Mouse (Mus musculus) A20 (cell line): ENCODE data around the gene Zmiz1.

Experiments used
- DNase-seq: peaks from one replicate; pipeline ENCODE4 v3.0.0-alpha.2; 2011; ENCODE audit warnings: low read depth, low spot score

Gene Zmiz1

GRCm38 (mm10) chr14:25588156-25588555 is 129.2 kb downstream of the Zmiz1 start:
- DNase-seq, result no peak

DNA sequence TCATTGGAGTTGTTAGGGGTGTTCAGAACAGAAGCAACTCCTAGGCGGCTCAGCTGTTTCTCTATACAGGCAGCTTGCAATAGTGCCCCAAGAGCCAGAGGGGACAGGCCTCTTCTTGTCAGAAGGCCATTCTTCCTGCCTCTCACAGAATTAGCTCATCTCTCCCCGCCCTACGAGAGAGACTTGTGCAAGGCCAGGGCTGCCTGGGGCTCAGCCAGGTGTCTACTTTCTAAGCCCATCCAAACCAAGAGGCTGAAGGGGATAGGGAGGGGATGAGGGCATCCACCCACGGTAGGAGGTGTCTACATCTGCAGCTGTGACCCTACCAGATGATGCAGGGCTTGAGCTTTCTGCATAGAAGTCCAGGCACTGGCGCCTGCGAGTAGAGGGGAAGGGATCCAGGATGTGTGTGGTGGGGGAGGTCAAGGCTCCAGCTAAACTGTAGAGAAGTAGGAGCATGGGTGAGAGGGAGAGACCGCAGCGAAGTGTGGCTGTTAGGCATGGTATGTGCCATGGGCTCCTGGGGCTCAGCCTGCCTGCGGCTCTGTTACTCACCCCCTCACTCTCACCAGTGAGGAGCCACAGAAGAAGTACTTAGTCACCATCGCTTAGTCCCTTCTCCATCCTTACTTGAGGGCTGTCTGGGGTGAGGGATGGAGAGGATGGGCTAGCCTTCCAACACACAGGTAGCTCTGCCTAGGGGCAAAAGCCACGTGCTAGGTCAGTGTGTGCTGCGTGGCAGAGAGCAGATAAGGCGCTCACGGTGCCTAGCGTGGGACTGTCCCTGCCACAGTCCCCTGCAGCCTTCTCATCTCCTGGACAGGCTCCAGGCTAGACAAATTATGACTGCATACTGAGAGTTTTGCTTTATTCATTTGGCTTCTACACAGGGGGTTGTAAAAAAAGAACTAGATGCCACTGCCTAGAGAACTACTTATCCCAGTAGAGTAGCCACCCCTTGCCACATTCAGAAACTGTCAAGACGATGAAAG is 130.3 kb downstream of the Zmiz1 start:
- no peak for DNase-seq

- no peak for DNase-seq
These were observed 132.0 kb downstream of the Zmiz1 start for GRCm38 (mm10) chr14:25591000-25591399.

GRCm38 (mm10) chr14:25591426-25591825 is 132.4 kb downstream of the Zmiz1 start:
- DNase-seq, result no peak

DNA sequence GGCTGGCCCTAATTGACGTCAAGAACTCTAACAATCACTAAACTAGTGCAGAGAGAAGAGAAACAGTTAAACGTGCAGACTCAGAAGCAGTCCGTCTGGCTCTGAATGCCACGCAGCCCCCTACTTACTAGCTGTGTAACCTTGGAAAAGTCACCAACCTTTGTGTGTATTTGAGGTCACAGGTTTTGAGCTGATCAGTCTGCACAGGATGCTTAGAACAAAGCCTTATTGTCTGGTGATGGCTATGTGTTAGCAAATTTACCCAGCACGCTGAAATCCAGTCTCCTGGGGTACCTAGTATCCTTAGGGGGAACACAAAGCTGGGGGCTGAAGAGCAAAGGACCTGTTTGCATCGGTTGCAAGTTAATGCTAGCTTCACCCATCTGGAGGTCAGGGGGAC is 133.5 kb downstream of the Zmiz1 start:
- no peak for DNase-seq

- peak; percentile 45 for DNase-seq
These were observed 134.9 kb downstream of the Zmiz1 start for GRCm38 (mm10) chr14:25593876-25594275.

DNA sequence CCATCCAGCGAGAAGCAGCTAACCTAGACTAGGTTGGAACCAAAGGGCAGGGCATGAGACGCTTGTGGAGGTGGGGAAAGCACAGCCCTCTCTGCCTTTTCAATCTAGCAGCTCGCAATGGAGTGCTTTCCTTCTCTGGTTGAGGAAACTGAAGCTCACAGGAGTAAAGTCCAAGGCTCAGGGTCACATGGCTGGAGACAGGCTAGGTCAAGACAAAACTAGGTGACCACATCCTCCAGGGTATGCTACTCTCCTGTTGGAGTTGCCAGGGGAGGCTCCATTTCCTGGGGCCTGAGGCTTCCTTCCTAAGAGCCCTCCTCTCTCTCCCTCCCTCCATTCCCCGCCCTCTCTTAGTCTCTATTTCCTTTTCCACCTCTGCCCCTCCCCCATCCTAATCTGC is 135.6 kb downstream of the Zmiz1 start:
- no peak for DNase-seq

GRCm38 (mm10) chr14:25598960-25599359 is 140.0 kb downstream of the Zmiz1 start:
- no peak for DNase-seq

GRCm38 (mm10) chr14:25599934-25600333 is 140.9 kb downstream of the Zmiz1 start:
- no peak for DNase-seq

DNA sequence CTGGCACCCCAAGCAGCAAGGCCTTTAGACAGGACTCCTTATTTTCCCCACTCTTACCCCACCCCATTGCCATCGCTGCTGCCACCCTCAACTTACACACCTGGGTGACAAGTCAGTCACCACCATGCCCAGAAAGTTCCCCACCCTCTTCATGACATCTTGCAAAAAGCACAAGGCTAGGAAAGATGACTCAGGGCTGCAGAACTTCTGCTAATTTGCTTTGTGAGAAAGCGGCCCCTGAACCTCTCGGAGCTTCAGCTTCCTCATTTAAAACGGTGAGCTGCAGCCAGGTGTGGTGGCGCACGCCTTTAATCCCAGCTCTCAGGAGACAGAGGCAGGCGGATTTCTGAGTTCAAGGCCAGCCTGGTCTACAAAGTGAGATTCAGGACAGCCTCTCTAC is 141.4 kb downstream of the Zmiz1 start:
- DNase-seq, result peak; percentile 82

- DNase-seq, result no peak
These were observed 142.0 kb downstream of the Zmiz1 start for GRCm38 (mm10) chr14:25600951-25601350.

- no peak for DNase-seq
These were observed 143.0 kb downstream of the Zmiz1 start for GRCm38 (mm10) chr14:25602018-25602417.

DNA sequence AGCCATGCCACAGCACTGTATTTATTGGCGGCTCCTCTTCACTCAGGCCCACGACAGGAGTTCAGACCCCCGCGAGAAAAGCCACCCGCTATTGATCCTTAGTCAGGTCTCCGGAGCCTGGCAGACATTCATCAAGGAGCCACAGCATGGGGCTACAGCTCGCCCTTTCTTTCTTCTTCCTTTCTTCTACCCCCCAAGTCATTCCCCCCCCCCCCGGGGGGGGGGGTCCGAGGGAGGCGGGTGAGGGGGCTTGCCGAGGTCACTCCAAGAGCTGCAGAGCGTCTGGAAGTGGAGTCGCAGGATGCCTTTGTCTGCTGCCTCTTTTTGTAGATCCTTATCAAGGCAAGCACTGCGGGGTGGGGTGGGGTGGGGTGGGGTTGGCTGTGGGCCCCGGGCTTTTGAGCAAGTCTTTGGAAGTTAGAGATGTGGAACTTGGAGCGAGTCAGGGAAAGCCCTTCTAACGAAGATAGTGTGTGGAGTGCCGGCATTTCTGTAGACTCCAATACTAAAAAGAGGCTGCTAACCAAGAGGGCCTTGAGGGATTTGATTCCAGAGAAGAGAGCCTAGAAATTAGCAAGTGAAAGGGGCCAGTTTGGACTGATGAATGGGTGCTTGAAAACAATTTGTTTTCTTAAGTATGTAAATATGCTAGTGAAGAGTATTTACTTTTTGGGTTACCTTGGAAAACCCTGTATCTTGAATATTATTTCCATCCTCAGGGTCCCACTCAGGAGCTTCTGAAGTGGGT is 145.6 kb downstream of the Zmiz1 start:
- no peak for DNase-seq

DNA sequence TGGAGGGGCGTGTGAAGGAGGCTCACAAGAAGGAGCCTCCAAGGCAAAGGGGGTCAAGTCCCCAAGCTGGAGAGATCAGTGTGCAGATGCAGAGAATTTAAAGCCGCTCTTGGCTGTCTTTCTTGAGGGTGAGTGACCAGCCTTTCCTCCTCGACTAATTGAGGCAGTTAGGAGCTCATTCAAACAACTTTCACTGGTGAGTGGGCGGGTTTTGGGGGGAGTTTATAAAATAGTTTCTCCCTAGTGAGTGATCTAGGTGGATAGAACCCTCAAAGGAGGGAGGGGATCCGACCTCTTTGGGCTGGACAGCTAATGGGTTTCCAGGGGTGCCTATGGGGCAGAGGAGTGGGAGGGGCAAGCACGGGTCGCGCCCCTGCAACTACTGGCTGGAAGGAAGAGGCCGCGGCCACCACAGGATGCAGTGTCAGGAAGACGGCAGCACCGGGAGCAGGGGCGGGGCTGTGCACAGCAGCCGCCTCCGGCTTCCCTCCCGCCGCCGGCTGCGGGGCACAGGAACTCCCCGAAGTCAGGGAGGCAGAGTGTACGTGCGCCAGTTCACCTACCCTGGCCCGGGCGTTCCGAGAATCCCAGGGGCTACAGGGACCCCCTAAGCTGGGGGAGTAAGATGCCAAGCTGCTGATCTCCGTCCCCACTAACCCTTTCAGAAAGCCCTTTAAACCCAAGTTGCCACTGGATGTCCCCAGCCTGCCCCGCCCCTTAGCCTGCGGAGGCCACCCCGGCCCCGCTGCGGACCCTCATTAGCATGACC is 147.6 kb downstream of the Zmiz1 start:
- peak; percentile 69 for DNase-seq

- DNase-seq, result peak; percentile 48
These were observed 148.4 kb downstream of the Zmiz1 start for GRCm38 (mm10) chr14:25607141-25607967.

DNA sequence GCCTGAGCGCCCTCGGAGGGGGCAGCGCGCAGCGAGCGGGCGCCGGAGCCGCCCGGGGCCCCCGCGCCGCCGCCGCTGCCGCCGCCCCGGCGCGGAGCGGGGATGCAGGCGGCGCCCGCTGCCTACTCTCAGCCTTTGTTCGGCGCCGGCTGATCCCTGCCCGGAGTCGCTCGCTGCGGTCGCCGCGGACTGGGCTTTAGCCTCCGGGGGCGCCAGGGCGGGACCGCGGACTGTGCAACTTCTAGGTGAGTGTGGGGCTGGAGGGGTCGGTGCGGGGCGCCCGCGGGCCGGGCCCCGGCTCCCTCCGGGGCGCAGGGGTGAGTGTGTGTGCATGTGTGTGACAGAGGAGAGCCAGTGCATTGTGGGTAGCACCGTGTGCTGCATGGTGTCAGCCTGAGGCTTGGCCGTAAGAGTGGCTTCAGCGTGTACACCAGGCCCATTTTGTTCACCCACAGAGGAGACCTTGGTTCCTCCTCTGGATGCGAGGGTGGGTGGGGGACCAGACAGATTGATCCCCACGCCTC is 149.0 kb downstream of the Zmiz1 start:
- DNase-seq, result peak; percentile 74

DNA sequence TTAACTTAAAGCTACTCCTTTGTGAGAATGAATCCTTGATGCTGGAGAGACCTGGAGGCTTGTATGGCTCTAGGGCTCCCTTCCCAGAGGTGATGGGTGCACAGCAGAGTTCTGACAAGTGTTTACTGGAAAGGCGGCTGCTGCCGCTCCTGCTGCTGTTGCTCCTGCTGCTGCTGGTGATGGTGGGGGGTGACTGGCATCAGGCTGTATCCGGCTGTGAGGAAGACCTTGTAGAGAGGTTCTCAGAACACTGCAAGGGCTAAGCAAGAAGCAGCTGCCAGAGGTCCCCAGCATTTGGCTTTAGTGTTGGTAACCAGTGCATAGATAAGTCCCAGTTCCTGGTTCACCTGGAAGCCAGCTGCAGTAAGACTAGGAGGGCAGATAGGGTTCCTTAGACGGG is 149.6 kb downstream of the Zmiz1 start:
- DNase-seq, result no peak

GRCm38 (mm10) chr14:25609355-25609754 is 150.4 kb downstream of the Zmiz1 start:
- no peak for DNase-seq

DNA sequence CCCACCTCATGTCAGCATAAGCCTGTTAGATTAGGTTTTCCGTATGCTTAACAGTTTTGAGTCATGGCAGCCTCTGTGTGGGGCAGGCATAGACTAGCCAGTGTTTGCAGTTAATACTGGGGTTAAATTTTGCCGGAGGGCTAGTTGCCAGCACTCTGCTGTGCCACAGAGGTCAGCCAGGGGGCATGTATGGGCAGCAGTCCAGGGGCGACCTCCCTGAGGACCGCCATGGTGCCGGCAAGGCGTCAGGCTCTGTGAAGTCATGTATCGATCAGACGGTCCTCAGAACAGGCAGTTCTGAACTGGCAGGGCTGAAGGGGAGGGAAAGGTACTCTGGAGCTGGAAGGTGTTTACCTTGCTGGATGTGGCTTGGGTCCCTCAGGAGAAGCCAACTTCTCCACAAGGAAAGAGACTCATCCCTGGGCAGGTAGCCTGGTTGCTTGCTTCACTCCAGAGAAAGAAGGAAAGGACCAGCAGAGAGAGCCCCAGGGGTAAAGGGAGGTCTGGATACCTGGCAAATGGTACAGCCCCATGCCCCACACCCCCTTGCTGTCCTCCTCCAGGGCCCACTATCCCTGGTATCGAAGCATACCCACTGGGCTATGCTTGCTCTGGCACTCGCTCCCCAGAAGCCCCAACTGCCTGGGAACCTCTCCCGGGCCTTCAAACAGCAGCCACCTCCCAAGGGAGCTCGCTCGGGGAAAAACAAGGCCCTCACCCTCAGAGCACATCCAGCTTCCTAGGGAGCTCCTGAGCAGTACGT is 151.6 kb downstream of the Zmiz1 start:
- no peak for DNase-seq

DNA sequence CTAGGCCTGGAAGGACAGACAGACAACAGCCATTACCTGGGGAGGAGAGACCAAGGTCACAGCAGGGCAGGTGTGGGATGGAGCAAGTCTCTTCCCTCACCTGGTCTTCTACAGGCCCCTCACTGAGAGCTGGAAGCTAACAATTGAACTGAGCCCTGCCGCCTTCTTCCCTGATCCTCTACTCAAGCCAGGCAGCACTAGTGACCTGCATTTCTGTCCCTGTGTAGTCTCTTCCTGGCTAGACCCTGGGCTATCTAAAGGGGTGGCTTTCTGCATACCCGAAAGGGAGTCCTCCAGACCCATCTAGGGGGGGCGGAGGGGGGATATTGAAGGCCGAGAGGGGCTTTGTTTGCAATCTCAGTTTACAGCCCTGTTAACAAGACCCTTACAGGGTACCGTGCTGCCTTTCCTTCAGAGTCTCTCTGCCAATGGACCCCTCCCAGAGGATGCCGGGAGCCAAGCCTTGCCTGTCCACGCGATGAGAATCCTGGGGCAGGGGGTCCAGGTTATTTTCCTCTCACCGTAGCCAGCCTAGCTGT is 152.2 kb downstream of the Zmiz1 start:
- no peak for DNase-seq
